Mouse (Mus musculus) gastrocnemius, adult 2 months (tissue): ENCODE results near the gene Gm42791. TPM values are rescaled to one million over a fixed set of nuclear protein-coding genes. Genes with fewer than 3 reads are reported as not detected.

ENCODE experiments used
- DNase-seq: peaks from one replicate; pipeline ENCODE4 v3.0.0; 2022
- H3K27ac ChIP-seq: fragments of 200-600 bp; 2 replicates; pipeline ENCODE4 v1.8.1; 2022; ENCODE audit warnings: mild to moderate bottlenecking
- H3K4me3 ChIP-seq: fragments of 200-600 bp; 2 replicates; pipeline ENCODE4 v1.8.1; 2022; ENCODE audit warnings: mild to moderate bottlenecking, moderate library complexity
- CTCF ChIP-seq: fragments of 200-600 bp; IDR thresholded peaks from 2 replicates; pipeline ENCODE4 v1.8.1; 2022; ENCODE audit warnings: antibody characterized with exemption, mild to moderate bottlenecking, moderate library complexity
- intact Hi-C: fragments of 180-260 bp; cut with DNase I; formaldehyde crosslinking; loops from one replicate; pipeline ENCODE4 v1.15.1; 2025
- total RNA-seq, 2 experiments: library from RNA; stranded (reverse); gene quantifications; 2 replicates each; pipeline ENCODE4 v1.2.3; 2021

Gm42791 gene
- total RNA-seq, 2 experiments from 2014 or later: 2.8 to 5.1 TPM

GRCm38 (mm10) chr5:149005701-149006361 lies 10.9 kb upstream of the Gm42791 start:
- DNase-seq: no peak
- peak overlapping the region; percentile 79 for H3K4me3 ChIP-seq
- H3K27ac ChIP-seq: peak overlapping the region; percentile 97
- intact Hi-C loops: loop anchor here (1.0 to 2.0 kb wide), 2 partner anchors 25 to 45 kb away; no protein-coding TSS in a partner anchor
- TF ChIP-seq CTCF: no peak

GRCm38 (mm10) chr5:149005083-149005482 lies 10.1 kb upstream of the Gm42791 start:
- no peak overlapping the region for H3K4me3 ChIP-seq
- TF ChIP-seq CTCF: no peak
- DNase-seq: no peak
- intact Hi-C loops: no loop called here
- no peak overlapping the region for H3K27ac ChIP-seq

GRCm38 (mm10) chr5:149003137-149003536 lies 8.2 kb upstream of the Gm42791 start:
- TF ChIP-seq CTCF: no peak
- Histone ChIP-seq H3K4me3 (no peak overlapping the region), H3K27ac (no peak overlapping the region)
- DNase-seq: no peak
- intact Hi-C loops: no loop called here

- 0 out of 2 replicates have a peak overlapping the region, but pooled peaks have one; percentile 17 for H3K27ac ChIP-seq
- no peak for DNase-seq
Measured at GRCm38 (mm10) chr5:149002803-149003115, 7.8 kb upstream of the Gm42791 start.

GRCm38 (mm10) chr5:149002034-149002802 lies 7.3 kb upstream of the Gm42791 start:
- no peak for TF ChIP-seq CTCF
- intact Hi-C loops: no loop called here

More at GRCm38 (mm10) chr5:149002803-149003115, 7.8 kb upstream of the Gm42791 start:
- intact Hi-C loops: no loop called here
- H3K4me3 ChIP-seq: peak overlapping the region; percentile 44
- TF ChIP-seq CTCF: no peak

GRCm38 (mm10) chr5:148999802-149000201 lies 4.9 kb upstream of the Gm42791 start:
- DNase-seq: no peak
- intact Hi-C loops: no loop called here
- H3K27ac ChIP-seq: no peak overlapping the region
- H3K4me3 ChIP-seq: no peak overlapping the region
- no peak for TF ChIP-seq CTCF

More at GRCm38 (mm10) chr5:149002034-149002802, 7.3 kb upstream of the Gm42791 start:
- DNase-seq: no peak
- Histone ChIP-seq H3K4me3 (peak overlapping the region; percentile 44), H3K27ac (peak overlapping the region; percentile 17; the same call in 1 of the 2 replicates)

- intact Hi-C loops: no loop called here
- DNase-seq: no peak
- Histone ChIP-seq H3K27ac (no peak overlapping the region), H3K4me3 (no peak overlapping the region)
- TF ChIP-seq CTCF: no peak
Measured at GRCm38 (mm10) chr5:148998512-148998911, 3.6 kb upstream of the Gm42791 start.

- Histone ChIP-seq H3K4me3 (no peak overlapping the region), H3K27ac (no peak overlapping the region; the same call in 1 of the 2 replicates)
- TF ChIP-seq CTCF: no peak
- no peak for DNase-seq
- intact Hi-C loops: no loop called here
Measured at GRCm38 (mm10) chr5:148996709-148997037, 1.7 kb upstream of the Gm42791 start.

GRCm38 (mm10) chr5:148995962-148996708 lies 1.2 kb upstream of the Gm42791 start:
- no peak for TF ChIP-seq CTCF
- DNase-seq: no peak
- intact Hi-C loops: no loop called here
- Histone ChIP-seq H3K4me3 (no peak overlapping the region), H3K27ac (peak overlapping the region; percentile 96)

GRCm38 (mm10) chr5:148994311-148994705 lies 639 bp downstream of the Gm42791 start:
- intact Hi-C loops: no loop called here
- TF ChIP-seq CTCF: no peak
- Histone ChIP-seq H3K4me3 (peak overlapping the region; percentile 82), H3K27ac (peak overlapping the region; percentile 96)
- no peak for DNase-seq

- DNase-seq: no peak
- Histone ChIP-seq H3K27ac (no peak overlapping the region), H3K4me3 (no peak overlapping the region)
- no peak for TF ChIP-seq CTCF
- intact Hi-C loops: no loop called here
Measured at GRCm38 (mm10) chr5:148992598-148992997, 2.3 kb downstream of the Gm42791 start.

GRCm38 (mm10) chr5:148990891-148991311 lies 4.0 kb downstream of the Gm42791 start:
- TF ChIP-seq CTCF: no peak

GRCm38 (mm10) chr5:148989480-148989879 lies 5.5 kb downstream of the Gm42791 start:
- Histone ChIP-seq H3K27ac (no peak overlapping the region), H3K4me3 (no peak overlapping the region)
- intact Hi-C loops: no loop called here
- DNase-seq: no peak
- peak; percentile 51 for TF ChIP-seq CTCF

More at GRCm38 (mm10) chr5:148990891-148991311, 4.0 kb downstream of the Gm42791 start:
- peak overlapping the region; percentile 29; the same call in 1 of the 2 replicates for H3K27ac ChIP-seq
- intact Hi-C loops: no loop called here
- no peak overlapping the region for H3K4me3 ChIP-seq
- peak; percentile 41 for DNase-seq
